Mouse (Mus musculus): ENCODE results near the gene Zmpste24. TPM values are rescaled to one million over a fixed set of nuclear protein-coding genes. Genes with fewer than 3 reads are reported as not detected.

The Zmpste24 gene
- polyA plus RNA-seq, 1 experiment from 2014 or later = 16.5 TPM

DNA sequence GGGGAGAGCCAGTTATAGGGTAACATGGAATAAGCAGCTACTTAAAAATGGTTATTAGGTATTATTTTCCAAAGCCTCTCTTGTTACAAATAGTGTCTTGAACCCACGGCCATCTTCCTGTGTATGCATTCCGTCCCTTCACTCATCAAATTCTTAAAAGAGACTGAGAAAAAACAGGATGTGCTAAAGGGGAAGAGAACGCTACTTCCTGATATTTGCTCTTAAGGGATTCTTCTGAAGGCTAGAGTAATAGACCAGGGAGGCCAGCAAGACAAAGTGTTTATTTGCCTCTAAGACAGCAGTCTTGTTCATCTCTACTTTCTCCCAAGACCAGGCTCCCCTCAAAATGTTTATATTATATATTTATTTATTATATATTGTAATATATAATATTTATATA is 79.8 kb downstream of the Zmpste24 start:
- TF ChIP-seq EP300 (IDR thresholded peaks at IDR 0.05; ENCODE audit: low read depth) (no peak), CTCF (IDR thresholded peaks at IDR 0.05; ENCODE audit: low read depth) (no peak)
- ATAC-seq (no peak), DNase-seq (no peak)
- Histone ChIP-seq H3K27me3 (ENCODE audit: insufficient read depth, low read length) (no peaks in the 10 kb centered on the region), H3K36me3 (replicated peaks; ENCODE audit: insufficient read depth, low read length) (no peaks in the 10 kb centered on the region), H3K27ac (ENCODE audit: low read depth) (no peak overlapping the region), H3K4me3 (ENCODE audit: low read depth, low read length) (no peak overlapping the region), H3K9me3 (ENCODE audit: low read length) (no peaks in the 10 kb centered on the region), H3K9ac (replicated peaks) (no peak overlapping the region), H3K4me2 (ENCODE audit: low read depth, low read length) (no peak overlapping the region), H3K4me1 (ENCODE audit: insufficient read depth) (peaks cover 43% of the 10 kb centered on the region)
- WGBS (ENCODE audit: insufficient replicate concordance) = 47% methylated on average over 3 of the region's 3 CpGs

GRCm38 (mm10) chr4:121016928-121017657 is 80.9 kb downstream of the Zmpste24 start, which contains the start of gene Smap2:
TSS of gene Smap2 (minus strand) at chr4:121017247.
- H3K27me3 ChIP-seq (ENCODE audit: insufficient read depth, low read length) = no peaks in the 10 kb centered on the region
- no peak for TF ChIP-seq EP300 (IDR thresholded peaks at IDR 0.05; ENCODE audit: low read depth)
- TF ChIP-seq CTCF (IDR thresholded peaks at IDR 0.05; ENCODE audit: low read depth) = peak; percentile 73
- H3K4me2 ChIP-seq (ENCODE audit: low read depth, low read length) = peak within 1 kb of the TSS; percentile 84
- ATAC-seq (peak; percentile 93), DNase-seq (peak; percentile 99)
- under 1% methylated on average over 34 of the region's 48 CpGs for WGBS (ENCODE audit: insufficient replicate concordance)
- peak within 1 kb of the TSS; percentile 97 for H3K4me3 ChIP-seq (ENCODE audit: low read depth, low read length)
- H3K9me3 ChIP-seq (ENCODE audit: low read length) = no peaks in the 10 kb centered on the region
- H3K27ac ChIP-seq (ENCODE audit: low read depth) = peak within 1 kb of the TSS; percentile 96
- peak within 1 kb of the TSS; percentile 98 for H3K9ac ChIP-seq (replicated peaks)
- no peaks in the 10 kb centered on the region for H3K36me3 ChIP-seq (replicated peaks; ENCODE audit: insufficient read depth, low read length)
- H3K4me1 ChIP-seq (ENCODE audit: insufficient read depth) = peaks cover 39% of the 10 kb centered on the region

DNA sequence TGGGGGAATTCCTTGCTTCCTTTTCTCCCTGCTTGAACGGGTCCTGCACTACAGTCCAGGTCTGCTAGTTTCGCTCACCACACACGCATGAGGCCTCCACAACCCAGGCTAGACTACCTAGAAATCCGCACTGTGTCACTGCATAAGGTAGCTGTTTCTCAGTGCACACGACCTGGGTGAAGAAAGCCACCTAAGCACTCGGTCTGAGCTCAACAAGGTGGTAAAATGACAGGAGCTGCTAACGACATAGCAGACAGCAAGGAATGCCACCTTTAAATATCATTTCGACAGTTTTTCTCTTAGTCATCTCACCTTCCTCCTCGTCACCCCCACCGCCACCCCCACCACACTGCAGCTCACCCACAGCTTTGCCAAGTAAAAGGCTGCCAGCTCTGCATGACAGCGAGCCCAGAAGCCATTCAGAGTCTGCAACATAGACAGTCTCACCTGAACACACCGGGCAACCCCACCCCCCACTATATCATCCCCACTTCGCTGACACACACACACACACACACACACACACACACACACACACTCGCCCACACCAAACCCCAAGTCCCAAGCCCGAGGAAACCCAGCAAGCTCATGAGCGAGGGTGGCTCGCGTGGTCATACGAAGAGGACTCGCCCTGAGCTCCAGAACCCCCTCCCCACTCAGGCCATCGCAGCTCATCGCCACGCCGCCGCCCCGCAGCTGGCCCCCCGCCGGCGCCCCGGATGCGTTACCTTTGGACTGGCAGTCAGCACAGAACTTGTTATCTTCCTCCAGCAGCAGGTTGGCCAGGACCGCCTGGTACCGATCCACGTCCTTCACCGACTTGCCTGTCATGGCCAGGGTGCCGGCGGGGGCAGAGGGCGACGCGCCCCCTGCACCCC is 81.8 kb downstream of the Zmpste24 start:
- TF ChIP-seq EP300 (IDR thresholded peaks at IDR 0.05; ENCODE audit: low read depth) = no peak
- no peak for TF ChIP-seq CTCF (IDR thresholded peaks at IDR 0.05; ENCODE audit: low read depth)
- H3K4me2 ChIP-seq (ENCODE audit: low read depth, low read length) = peak overlapping the region; percentile 84
- whole genome bisulfite sequencing (ENCODE audit: insufficient replicate concordance) = 1% methylated on average over 38 of the region's 40 CpGs
- peak overlapping the region; percentile 97 for H3K4me3 ChIP-seq (ENCODE audit: low read depth, low read length)
- H3K9ac ChIP-seq (replicated peaks) = peak overlapping the region; percentile 98
- peak; percentile 72 for DNase-seq
- no peaks in the 10 kb centered on the region for H3K36me3 ChIP-seq (replicated peaks; ENCODE audit: insufficient read depth, low read length)
- no peaks in the 10 kb centered on the region for H3K9me3 ChIP-seq (ENCODE audit: low read length)
- peak overlapping the region; percentile 96 for H3K27ac ChIP-seq (ENCODE audit: low read depth)
- H3K4me1 ChIP-seq (ENCODE audit: insufficient read depth) = peaks cover 39% of the 10 kb centered on the region
- H3K27me3 ChIP-seq (ENCODE audit: insufficient read depth, low read length) = no peaks in the 10 kb centered on the region
- peak; percentile 58 for ATAC-seq

DNA sequence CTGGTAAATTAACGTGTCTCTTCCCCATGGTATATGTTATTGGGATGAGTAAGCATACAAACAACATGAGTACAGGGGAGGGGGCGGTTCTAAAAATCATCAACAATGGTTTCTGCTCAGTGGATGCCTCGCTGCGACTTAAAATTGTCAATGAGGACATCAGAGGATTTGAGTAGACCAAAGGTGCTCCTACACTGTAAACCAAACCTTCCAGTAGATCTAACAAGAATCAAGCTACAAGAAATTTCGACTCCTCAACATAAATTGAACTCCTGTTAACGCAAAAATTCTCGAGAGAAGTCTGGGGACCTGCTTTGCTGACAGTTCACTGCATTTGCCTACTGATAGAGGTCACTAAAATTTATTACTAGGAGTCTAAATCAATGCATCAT is 82.8 kb downstream of the Zmpste24 start:
- Histone ChIP-seq H3K9ac (replicated peaks) (peak overlapping the region; percentile 98), H3K36me3 (replicated peaks; ENCODE audit: insufficient read depth, low read length) (no peaks in the 10 kb centered on the region), H3K4me3 (ENCODE audit: low read depth, low read length) (peak overlapping the region; percentile 97), H3K4me1 (ENCODE audit: insufficient read depth) (peaks cover 43% of the 10 kb centered on the region), H3K9me3 (ENCODE audit: low read length) (no peaks in the 10 kb centered on the region), H3K27ac (ENCODE audit: low read depth) (peak overlapping the region; percentile 96), H3K27me3 (ENCODE audit: insufficient read depth, low read length) (no peaks in the 10 kb centered on the region), H3K4me2 (ENCODE audit: low read depth, low read length) (peak overlapping the region; percentile 84)
- 45% methylated on average over 7 of the region's 7 CpGs for WGBS (ENCODE audit: insufficient replicate concordance)
- no peak for ATAC-seq
- DNase-seq = no peak
- no peak for TF ChIP-seq CTCF (IDR thresholded peaks at IDR 0.05; ENCODE audit: low read depth)
- no peak for TF ChIP-seq EP300 (IDR thresholded peaks at IDR 0.05; ENCODE audit: low read depth)

DNA sequence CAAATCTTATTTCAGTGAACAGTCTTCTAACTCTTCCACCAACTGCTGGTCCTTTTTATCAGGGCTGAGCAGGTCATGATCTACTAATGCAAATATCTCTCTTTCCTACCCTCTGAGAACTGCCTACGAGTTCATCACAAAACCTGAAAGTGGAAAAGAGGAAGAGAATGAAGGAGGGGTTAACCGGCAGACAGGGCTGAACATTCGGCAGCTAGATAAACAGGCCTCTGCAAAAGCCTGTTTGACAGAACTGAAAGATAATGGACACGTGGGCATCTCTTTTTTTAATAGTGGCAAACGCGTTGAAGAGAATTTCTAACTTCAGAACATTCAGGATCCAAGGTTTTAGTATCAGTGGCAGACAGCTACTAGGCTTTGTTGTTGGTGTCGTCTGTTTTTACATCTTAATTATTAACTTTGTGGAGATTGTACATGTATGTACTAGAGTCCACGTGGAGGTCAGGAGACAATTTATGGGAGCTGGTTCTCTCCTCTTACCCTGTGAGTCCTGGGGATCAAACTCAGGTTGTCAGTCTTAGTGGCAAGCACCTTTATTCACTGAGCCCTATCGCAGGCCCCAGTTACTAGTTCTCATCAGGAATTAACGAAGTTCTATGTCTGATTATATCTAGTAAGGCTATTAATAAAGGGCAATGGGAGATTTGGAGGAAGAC is 83.3 kb downstream of the Zmpste24 start:
- Histone ChIP-seq H3K9me3 (ENCODE audit: low read length) (no peaks in the 10 kb centered on the region), H3K4me2 (ENCODE audit: low read depth, low read length) (peak overlapping the region; percentile 84), H3K36me3 (replicated peaks; ENCODE audit: insufficient read depth, low read length) (no peaks in the 10 kb centered on the region), H3K27ac (ENCODE audit: low read depth) (peak overlapping the region; percentile 96), H3K4me3 (ENCODE audit: low read depth, low read length) (peak overlapping the region; percentile 97), H3K4me1 (ENCODE audit: insufficient read depth) (peaks cover 45% of the 10 kb centered on the region), H3K27me3 (ENCODE audit: insufficient read depth, low read length) (no peaks in the 10 kb centered on the region), H3K9ac (replicated peaks) (peak overlapping the region; percentile 98)
- 15% methylated on average over 10 of the region's 10 CpGs for WGBS (ENCODE audit: insufficient replicate concordance)
- ATAC-seq = peak; percentile 47
- peak; percentile 36 for DNase-seq
- TF ChIP-seq EP300 (IDR thresholded peaks at IDR 0.05; ENCODE audit: low read depth) (peak; percentile 95), CTCF (IDR thresholded peaks at IDR 0.05; ENCODE audit: low read depth) (no peak)

Data from liver, postnatal 0 days (tissue).